Mouse (Mus musculus) kidney, postnatal 0 days (tissue): Measurements from ENCODE around the gene Adgrf3. TPM values are rescaled to one million over a fixed set of nuclear protein-coding genes. Genes with fewer than 3 reads are reported as not detected.

Source experiments
- ATAC-seq: fragments of 200-750 bp; cut with Nextera tagmentation; replicated peaks from 2 replicates; pipeline ENCODE4 v1.8.0; 2017; ENCODE audit warnings: low read depth, moderate number of reproducible peaks, moderate TSS enrichment, moderate library complexity; ENCODE audit not compliant: low FRiP score
- DNase-seq: peaks from one replicate; pipeline ENCODE4 v3.0.0-alpha.2; 2016; ENCODE audit warnings: low spot score
- H3K27ac ChIP-seq: fragments of 300-500 bp; sonication (generic); 2 replicates; pipeline ENCODE4 v1.5.1; 2014; ENCODE audit warnings: mild to moderate bottlenecking
- H3K27me3 ChIP-seq: fragments of 300-500 bp; sonication (generic); 2 replicates; pipeline ENCODE4 v1.6.1; 2014; ENCODE audit warnings: low read length, mixed read lengths; ENCODE audit not compliant: insufficient read depth
- H3K36me3 ChIP-seq: fragments of 300-500 bp; sonication (generic); 2 replicates; pipeline ENCODE4 v1.6.1; 2014; ENCODE audit warnings: low read length, mixed read lengths; ENCODE audit not compliant: insufficient read depth
- H3K4me1 ChIP-seq: fragments of 300-500 bp; sonication (generic); replicated peaks from 2 replicates; pipeline ENCODE4 v1.6.1; 2014; ENCODE audit warnings: antibody characterized with exemption, low read length, mixed read lengths; ENCODE audit not compliant: insufficient read depth
- H3K4me2 ChIP-seq: fragments of 300-500 bp; sonication (generic); 2 replicates; pipeline ENCODE4 v1.6.1; 2014; ENCODE audit warnings: mild to moderate bottlenecking, low read length, moderate library complexity, mixed read lengths
- H3K4me3 ChIP-seq: fragments of 300-500 bp; sonication (generic); replicated peaks from 2 replicates; pipeline ENCODE4 v1.5.1; 2014; ENCODE audit warnings: low read depth, low read length
- H3K9ac ChIP-seq: fragments of 300-500 bp; sonication (generic); 2 replicates; pipeline ENCODE4 v1.6.1; 2014; ENCODE audit warnings: low read depth, low read length
- H3K9me3 ChIP-seq: fragments of 300-500 bp; sonication (generic); replicated peaks from 2 replicates; pipeline ENCODE4 v1.6.1; 2016; ENCODE audit warnings: low read length, inconsistent platforms, mixed read lengths
- CTCF ChIP-seq: IDR thresholded peaks from 2 replicates; pipeline ENCODE4 v1.5.1; 2016; ENCODE audit warnings: antibody characterized with exemption, low read depth, mild to moderate bottlenecking, moderate library complexity
- WGBS: fragments of 180-500 bp; shearing (Covaris S2); extraction: QIAGEN DNeasy Blood & Tissue Kit; methylation state at CpG from one replicate; pipeline ENCODE4 v1.1.7; 2014; 5-methylcytosine and 5-hydroxymethylcytosine counted together
- microRNA counts: library from miRNA; unstranded; fragments of <30 nt; microRNA quantifications from one replicate; lab custom pipeline; 2015
- microRNA-seq: library from miRNA; unstranded; fragments of <30 nt; microRNA quantifications from one replicate; pipeline ENCODE4, GENCODE M21; 2016
- polyA plus RNA-seq: library from polyadenylated mRNA; unstranded; fragments of >200 nt; fragmentation: Nextera tagmentation; extraction: Ambion mirVana; gene quantifications from 2 replicates; pipeline ENCODE4 v1.2.1, GENCODE M21; 2015

The Adgrf3 gene
- polyA plus RNA-seq, 1 experiment from 2014 or later: 0.04 TPM

DNA sequence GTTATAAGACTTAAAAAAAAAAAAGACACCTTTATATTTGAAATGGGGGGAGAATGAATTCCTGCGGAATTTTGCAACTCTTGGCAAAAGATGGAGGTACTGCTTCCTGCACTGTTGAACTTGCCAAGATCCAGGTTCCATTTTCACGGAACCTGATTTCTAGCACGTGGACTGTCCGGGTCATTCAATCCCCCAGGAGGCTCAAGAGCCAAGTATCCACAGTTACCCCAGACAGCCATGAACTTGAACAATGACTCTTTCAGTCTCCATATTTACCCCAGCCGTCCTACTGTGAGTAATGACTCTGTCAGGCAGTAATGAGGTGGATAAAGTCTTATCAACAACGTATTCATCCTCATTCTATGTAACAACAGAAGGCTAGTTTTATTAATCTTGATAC lies 59.0 kb downstream of the Adgrf3 start:
- Histone ChIP-seq H3K36me3 (peaks cover 34% of the 10 kb centered on the region; the same call in 1 of the 2 replicates), H3K27ac (no peak overlapping the region), H3K27me3 (no peaks in the 10 kb centered on the region), H3K4me1 (no peaks in the 10 kb centered on the region), H3K9ac (no peak overlapping the region), H3K4me2 (no peak overlapping the region), H3K4me3 (no peak overlapping the region), H3K9me3 (no peaks in the 10 kb centered on the region)
- TF ChIP-seq CTCF: no peak
- no peak for ATAC-seq
- DNase-seq: no peak
- WGBS: 92% methylated on average over 6 of the region's 6 CpGs

MicroRNA genes within 50 kb of the gene (microRNA counts, 519-probe panel; counts per million panel counts)
- microRNA mmu-miR-1960 (lab: Ali Mortazavi, UCI): 330 counts per million, percentile 68 among the panel's probes with 10 or more counts

Small RNAs within 50 kb of the gene (microRNA-seq; reads per million reads assigned to microRNA genes)
- gene Mir1960: not detected

Other genes starting within 250 kb of the Adgrf3 start
- 0.24 TPM in 1 of 2 replicates, not detected in the other for gene Il6, start 192.6 kb downstream of the Adgrf3 start, polyA plus RNA-seq
- gene Tyms, start 132.1 kb downstream of the Adgrf3 start, polyA plus RNA-seq: 137 and 160 TPM in 2 replicates
- 0.33 and 0.36 TPM in 2 replicates for gene Garem2, start 100.6 kb downstream of the Adgrf3 start, polyA plus RNA-seq
- gene 3110082J24Rik, start 99.6 kb downstream of the Adgrf3 start, polyA plus RNA-seq: not detected in 2 replicates
- gene Hadha, start 50.6 kb downstream of the Adgrf3 start, polyA plus RNA-seq: 171 and 193 TPM in 2 replicates
- 215 and 229 TPM in 2 replicates for gene Hadhb, start 50.5 kb downstream of the Adgrf3 start, polyA plus RNA-seq
- 9.2 and 9.7 TPM in 2 replicates for gene Selenoi, start 26.9 kb upstream of the Adgrf3 start, polyA plus RNA-seq
- gene Drc1, start 75.7 kb upstream of the Adgrf3 start, polyA plus RNA-seq: 0.29 and 0.33 TPM in 2 replicates